Mouse (Mus musculus): Measurements from ENCODE around the gene Arhgap29. TPM values are rescaled to one million over a fixed set of nuclear protein-coding genes. Genes with fewer than 3 reads are reported as not detected.

Gene Arhgap29
- total and polyA plus RNA-seq, 2 experiments, result 16.4 to 60.5 TPM

DNA sequence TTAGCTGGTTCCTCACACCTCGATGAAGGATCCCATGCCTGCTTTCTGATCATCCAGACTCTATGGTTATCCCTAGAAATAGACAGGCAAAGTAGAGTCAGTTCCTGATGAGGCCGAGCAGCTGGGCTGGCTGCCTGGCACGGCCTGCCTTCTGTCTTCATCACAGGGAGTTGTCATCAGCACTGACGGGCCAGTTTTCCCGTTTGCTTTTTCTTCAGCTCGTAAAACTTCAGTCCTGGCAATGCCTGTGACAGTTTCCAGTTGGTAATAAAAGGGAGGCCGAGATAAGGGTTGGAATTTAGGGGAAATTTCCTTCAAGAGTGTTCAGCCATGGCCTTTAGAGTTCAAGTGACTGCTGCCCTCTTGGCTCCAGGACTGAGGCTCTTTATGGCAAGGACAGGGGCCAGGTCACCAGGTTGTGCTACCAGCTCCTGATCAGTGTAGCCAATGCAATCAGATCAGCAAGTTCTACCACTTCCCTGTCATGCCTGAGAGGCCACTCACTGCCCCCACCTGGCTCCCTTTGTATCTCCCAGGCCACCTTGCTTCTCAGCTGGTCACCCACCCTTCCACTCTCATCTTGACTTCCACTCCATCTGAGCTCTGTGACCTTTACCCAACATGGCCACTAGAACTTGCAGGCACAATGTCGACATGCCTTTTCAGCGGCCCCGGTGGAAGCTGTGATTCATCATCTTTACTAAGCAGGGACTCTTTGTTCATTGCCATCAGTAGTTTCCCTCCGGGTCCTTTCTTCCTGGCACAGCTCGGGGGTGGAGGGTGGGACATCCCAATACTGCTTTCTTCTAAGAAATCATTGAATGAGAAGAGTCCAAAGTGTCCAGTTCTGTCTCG, 112.4 kb downstream of the Arhgap29 start:
- Histone ChIP-seq H3K27me3 (ENCODE audit: control insufficient read depth, insufficient read depth, low read length) (no peaks in the 10 kb centered on the region), H3K9ac (ENCODE audit: low read depth, low read length) (no peak overlapping the region), H3K27ac (replicated peaks; ENCODE audit: insufficient read depth, low read depth, low read length) (no peak overlapping the region), H3K36me3 (ENCODE audit: control insufficient read depth, insufficient read depth, low read length) (no peaks in the 10 kb centered on the region), H3K4me3 (ENCODE audit: insufficient read depth, low read depth, low read length) (no peak overlapping the region), H3K4me1 (ENCODE audit: control insufficient read depth, insufficient read depth, low read length) (no peaks in the 10 kb centered on the region), H3K79me2 (ENCODE audit: control insufficient read depth, insufficient read depth, low read length) (no peaks in the 10 kb centered on the region)
- DNase-seq (ENCODE audit: extremely low read depth, low read depth, low spot score), result no peak
- TF ChIP-seq CTCF (IDR thresholded peaks at IDR 0.05; ENCODE audit: low read depth, low read length) (no peak), POLR2A (IDR thresholded peaks at IDR 0.05; ENCODE audit: extremely low read depth, insufficient read depth, low read length) (no peak)
- 78% methylated on average over 13 of the region's 13 CpGs for WGBS

Other genes starting within 250 kb of the Arhgap29 start
- 5.1 and 6.4 TPM in 2 replicates for gene F3, start 229.0 kb upstream of the Arhgap29 start, total RNA-seq (2014; rRNA removed)
- 2.3 and 2.7 TPM in 2 replicates for gene F3, start 229.0 kb upstream of the Arhgap29 start, polyA plus RNA-seq (2012; rRNA removed)
- 277 and 397 TPM in 2 replicates for gene Abcd3, start 137.2 kb upstream of the Arhgap29 start, total RNA-seq (2014; rRNA removed)
- 45.5 and 49.5 TPM in 2 replicates for gene Abcd3, start 137.2 kb upstream of the Arhgap29 start, polyA plus RNA-seq (2012; rRNA removed)
- gene Abca4, start 91.9 kb downstream of the Arhgap29 start, total RNA-seq (2014; rRNA removed), result 0.20 and 0.37 TPM in 2 replicates
- gene Abca4, start 91.9 kb downstream of the Arhgap29 start, polyA plus RNA-seq (2012; rRNA removed), result 0.05 and 0.10 TPM in 2 replicates